Mouse (Mus musculus): ENCODE data around the gene Rnf41. TPM values are rescaled to one million over a fixed set of nuclear protein-coding genes. Genes with fewer than 3 reads are reported as not detected.

Rnf41 gene
- polyA plus RNA-seq, 1 experiment from 2014 or later, result 33.2 TPM

GRCm38 (mm10) chr10:128390366-128390765, 21.1 kb upstream of the Rnf41 start:
- Histone ChIP-seq H3K27me3 (replicated peaks) (no peaks in the 10 kb centered on the region), H3K27ac (peak overlapping the region; percentile 28; the same call in 1 of the 2 replicates), H3K9ac (no peak overlapping the region), H3K36me3 (peaks cover 77% of the 10 kb centered on the region), H3K9me3 (no peaks in the 10 kb centered on the region), H3K4me3 (replicated peaks) (no peak overlapping the region), H3K4me1 (no peaks in the 10 kb centered on the region), H3K4me2 (no peak overlapping the region)
- no peak for ATAC-seq (ENCODE audit: insufficient read depth, low FRiP score, low read depth)
- WGBS, result 87% methylated on average over 12 of the region's 12 CpGs

GRCm38 (mm10) chr10:128391850-128392249, 19.6 kb upstream of the Rnf41 start:
- Histone ChIP-seq H3K4me1 (no peaks in the 10 kb centered on the region), H3K4me3 (replicated peaks) (no peak overlapping the region), H3K27ac (no peak overlapping the region), H3K4me2 (no peak overlapping the region), H3K9me3 (no peaks in the 10 kb centered on the region), H3K27me3 (replicated peaks) (no peaks in the 10 kb centered on the region), H3K36me3 (peaks cover 66% of the 10 kb centered on the region), H3K9ac (no peak overlapping the region)
- WGBS, result 72% methylated on average over 6 of the region's 6 CpGs
- ATAC-seq (ENCODE audit: insufficient read depth, low FRiP score, low read depth), result no peak

- H3K9ac ChIP-seq, result no peak overlapping the region
- ATAC-seq (ENCODE audit: insufficient read depth, low FRiP score, low read depth), result no peak
Measured at GRCm38 (mm10) chr10:128396017-128396673, 15.3 kb upstream of the Rnf41 start.

GRCm38 (mm10) chr10:128396716-128397264, 14.7 kb upstream of the Rnf41 start:
- ATAC-seq (ENCODE audit: insufficient read depth, low FRiP score, low read depth), result no peak

More at GRCm38 (mm10) chr10:128396017-128396673, 15.3 kb upstream of the Rnf41 start:
- 50% methylated on average over 11 of the region's 11 CpGs for whole genome bisulfite sequencing
- H3K4me1 ChIP-seq, result 0 out of 2 replicates have a peak, but pooled peaks cover 4% of the 10 kb centered on the region
- no peaks in the 10 kb centered on the region for H3K9me3 ChIP-seq
- H3K4me2 ChIP-seq, result no peak overlapping the region
- H3K27me3 ChIP-seq (replicated peaks), result no peaks in the 10 kb centered on the region
- no peak overlapping the region for H3K4me3 ChIP-seq (replicated peaks)
- H3K36me3 ChIP-seq, result peaks cover 25% of the 10 kb centered on the region
- H3K27ac ChIP-seq, result no peak overlapping the region

GRCm38 (mm10) chr10:128397466-128397865, 14.0 kb upstream of the Rnf41 start:
- no peak overlapping the region for H3K4me2 ChIP-seq
- WGBS, result 63% methylated on average over 7 of the region's 7 CpGs
- H3K27me3 ChIP-seq (replicated peaks), result no peaks in the 10 kb centered on the region
- H3K9me3 ChIP-seq, result no peaks in the 10 kb centered on the region
- 0 out of 2 replicates have a peak overlapping the region, but pooled peaks have one; percentile 59 for H3K27ac ChIP-seq
- no peak overlapping the region for H3K4me3 ChIP-seq (replicated peaks)
- H3K36me3 ChIP-seq, result 0 out of 2 replicates have a peak, but pooled peaks cover 13% of the 10 kb centered on the region
- peak; percentile 69 for ATAC-seq (ENCODE audit: insufficient read depth, low FRiP score, low read depth)
- no peak overlapping the region for H3K9ac ChIP-seq
- 0 out of 2 replicates have a peak, but pooled peaks cover 4% of the 10 kb centered on the region for H3K4me1 ChIP-seq

More at GRCm38 (mm10) chr10:128396716-128397264, 14.7 kb upstream of the Rnf41 start:
- H3K9me3 ChIP-seq, result no peaks in the 10 kb centered on the region
- H3K27me3 ChIP-seq (replicated peaks), result no peaks in the 10 kb centered on the region
- H3K4me3 ChIP-seq (replicated peaks), result no peak overlapping the region
- peaks cover 18% of the 10 kb centered on the region for H3K36me3 ChIP-seq
- H3K27ac ChIP-seq, result no peak overlapping the region
- no peak overlapping the region for H3K9ac ChIP-seq
- H3K4me2 ChIP-seq, result no peak overlapping the region
- H3K4me1 ChIP-seq, result 0 out of 2 replicates have a peak, but pooled peaks cover 4% of the 10 kb centered on the region
- WGBS, result 59% methylated on average over 10 of the region's 10 CpGs

- Histone ChIP-seq H3K36me3 (no peaks in the 10 kb centered on the region), H3K4me1 (0 out of 2 replicates have a peak, but pooled peaks cover 4% of the 10 kb centered on the region), H3K4me2 (peak overlapping the region; percentile 25), H3K4me3 (replicated peaks) (peak overlapping the region; percentile 20), H3K27ac (no peak overlapping the region), H3K27me3 (replicated peaks) (no peaks in the 10 kb centered on the region), H3K9me3 (no peaks in the 10 kb centered on the region), H3K9ac (no peak overlapping the region; the same call in 1 of the 2 replicates)
- ATAC-seq (ENCODE audit: insufficient read depth, low FRiP score, low read depth), result peak; percentile 54; the same call in 1 of the 2 replicates
- 23% methylated on average over 5 of the region's 5 CpGs for WGBS
Measured at GRCm38 (mm10) chr10:128400338-128400737, 11.1 kb upstream of the Rnf41 start.

GRCm38 (mm10) chr10:128401056-128401455, 10.4 kb upstream of the Rnf41 start, which contains the start of gene Slc39a5:
Gene Slc39a5, minus strand, starts transcription at chr10:128401229.
- no peaks in the 10 kb centered on the region for H3K27me3 ChIP-seq (replicated peaks)
- peak within 1 kb of the TSS; percentile 20 for H3K4me3 ChIP-seq (replicated peaks)
- WGBS, result 9% methylated on average over 2 of the region's 2 CpGs
- H3K4me2 ChIP-seq, result peak within 1 kb of the TSS; percentile 25
- H3K4me1 ChIP-seq, result 0 out of 2 replicates have a peak, but pooled peaks cover 4% of the 10 kb centered on the region
- 0 out of 2 replicates have a peak, but pooled peaks cover 3% of the 10 kb centered on the region for H3K36me3 ChIP-seq
- peak within 1 kb of the TSS; percentile 26; the same call in 1 of the 2 replicates for H3K27ac ChIP-seq
- ATAC-seq (ENCODE audit: insufficient read depth, low FRiP score, low read depth), result no peak
- H3K9ac ChIP-seq, result no peak within 1 kb of the TSS; the same call in 1 of the 2 replicates
- no peaks in the 10 kb centered on the region for H3K9me3 ChIP-seq

DNA sequence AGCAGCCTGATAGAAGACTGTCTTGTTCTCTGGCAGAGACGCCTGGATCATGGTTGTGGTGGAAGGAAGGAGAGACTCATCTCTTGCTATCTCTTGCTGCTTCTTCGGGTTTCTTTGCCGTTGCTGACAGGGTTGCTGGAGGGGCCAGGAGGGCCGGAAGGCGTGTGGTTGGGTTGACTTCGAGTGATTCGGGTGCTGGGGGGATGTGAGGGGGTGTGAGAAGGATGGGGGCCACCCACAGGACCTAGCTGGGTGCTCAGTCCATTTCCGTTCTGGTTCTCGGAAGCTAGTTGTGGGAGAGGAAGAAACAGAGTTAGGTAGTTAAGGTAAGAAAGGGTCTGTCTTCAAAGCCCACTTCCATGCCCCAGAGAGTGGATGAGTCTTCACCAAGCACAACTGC, 9.8 kb upstream of the Rnf41 start:
- 0 out of 2 replicates have a peak, but pooled peaks cover 4% of the 10 kb centered on the region for H3K4me1 ChIP-seq
- no peak overlapping the region for H3K4me3 ChIP-seq (replicated peaks)
- H3K4me2 ChIP-seq, result no peak overlapping the region
- H3K27ac ChIP-seq, result no peak overlapping the region
- H3K27me3 ChIP-seq (replicated peaks), result no peaks in the 10 kb centered on the region
- no peaks in the 10 kb centered on the region for H3K9me3 ChIP-seq
- 0 out of 2 replicates have a peak, but pooled peaks cover 3% of the 10 kb centered on the region for H3K36me3 ChIP-seq
- no peak for ATAC-seq (ENCODE audit: insufficient read depth, low FRiP score, low read depth)
- no peak overlapping the region for H3K9ac ChIP-seq
- WGBS, result 72% methylated on average over 9 of the region's 9 CpGs

GRCm38 (mm10) chr10:128403931-128404330, 7.5 kb upstream of the Rnf41 start:
- WGBS, result 83% methylated on average over 7 of the region's 7 CpGs
- Histone ChIP-seq H3K27me3 (replicated peaks) (no peaks in the 10 kb centered on the region), H3K9ac (no peak overlapping the region), H3K4me2 (no peak overlapping the region), H3K27ac (no peak overlapping the region), H3K36me3 (0 out of 2 replicates have a peak, but pooled peaks cover 3% of the 10 kb centered on the region), H3K9me3 (no peaks in the 10 kb centered on the region), H3K4me1 (peaks cover 10% of the 10 kb centered on the region), H3K4me3 (replicated peaks) (no peak overlapping the region)
- ATAC-seq (ENCODE audit: insufficient read depth, low FRiP score, low read depth), result no peak

- no peak for ATAC-seq (ENCODE audit: insufficient read depth, low FRiP score, low read depth)
- H3K27me3 ChIP-seq (replicated peaks), result no peaks in the 10 kb centered on the region
- 0 out of 2 replicates have a peak, but pooled peaks cover 3% of the 10 kb centered on the region for H3K36me3 ChIP-seq
- H3K27ac ChIP-seq, result peak overlapping the region; percentile 72; the same call in 1 of the 2 replicates
- H3K4me1 ChIP-seq, result peaks cover 40% of the 10 kb centered on the region
- peak overlapping the region; percentile 84 for H3K9ac ChIP-seq
- no peaks in the 10 kb centered on the region for H3K9me3 ChIP-seq
- WGBS, result 18% methylated on average over 35 of the region's 35 CpGs
- peak overlapping the region; percentile 96 for H3K4me2 ChIP-seq
- peak overlapping the region; percentile 92 for H3K4me3 ChIP-seq (replicated peaks)
Measured at GRCm38 (mm10) chr10:128408591-128409535, 2.6 kb upstream of the Rnf41 start.
